Mouse (Mus musculus) T-helper 1 cell (primary cell): ENCODE results near the gene Ptpn14.

Source experiments
- in situ Hi-C: fragments of 300-600 bp; cut with MboI, MseI; formaldehyde crosslinking; loops from one replicate; pipeline ENCODE4 v1.15.1; 2025; ENCODE audit warnings: high pct_unique_total_duplicates

Gene Ptpn14

DNA sequence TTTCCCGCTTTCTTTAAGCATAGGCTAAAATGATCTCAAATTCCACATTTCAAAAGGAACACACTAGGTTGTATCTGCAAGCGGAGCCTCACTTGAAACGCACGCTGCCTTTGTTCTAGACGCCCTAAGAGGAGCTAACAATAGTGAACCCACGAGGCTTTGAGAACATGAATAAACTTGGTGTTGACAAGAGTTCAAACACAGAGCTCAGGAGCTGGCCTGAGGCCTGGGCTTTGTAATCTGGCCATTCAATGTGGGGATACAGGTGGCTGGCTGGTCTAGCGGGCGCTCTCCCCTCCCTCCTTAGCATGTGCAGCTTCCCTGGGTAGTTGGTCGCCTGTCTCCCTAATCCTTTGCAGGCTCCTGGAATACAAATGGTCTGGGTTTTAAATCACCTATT lies 169.8 kb downstream of the Ptpn14 start:
- in situ Hi-C loops: no loop called here

DNA sequence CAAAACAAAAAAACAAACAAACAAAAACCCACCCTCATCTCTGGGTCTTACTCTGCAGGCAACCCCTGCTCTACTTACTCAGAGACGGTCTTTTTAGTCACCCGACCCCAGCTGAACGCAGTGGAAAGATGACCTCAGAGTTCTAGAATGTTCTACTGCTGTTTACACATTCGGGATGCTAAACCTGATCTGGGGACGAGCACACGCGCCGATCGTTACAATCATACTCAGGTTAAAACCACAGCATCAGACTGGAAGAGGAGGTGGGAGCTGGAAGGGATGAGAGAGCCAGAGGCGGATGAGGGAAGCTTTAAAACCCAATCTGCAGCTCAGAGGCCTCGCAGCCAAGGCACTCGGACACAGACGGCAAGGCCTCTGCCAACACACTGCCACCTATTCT lies 170.6 kb downstream of the Ptpn14 start:
- in situ Hi-C loops: no loop called here

GRCm38 (mm10) chr1:189899526-189899925 lies 171.5 kb downstream of the Ptpn14 start:
- in situ Hi-C loops: no loop called here

GRCm38 (mm10) chr1:189902413-189902812 lies 174.3 kb downstream of the Ptpn14 start:
- in situ Hi-C loops: no loop called here

DNA sequence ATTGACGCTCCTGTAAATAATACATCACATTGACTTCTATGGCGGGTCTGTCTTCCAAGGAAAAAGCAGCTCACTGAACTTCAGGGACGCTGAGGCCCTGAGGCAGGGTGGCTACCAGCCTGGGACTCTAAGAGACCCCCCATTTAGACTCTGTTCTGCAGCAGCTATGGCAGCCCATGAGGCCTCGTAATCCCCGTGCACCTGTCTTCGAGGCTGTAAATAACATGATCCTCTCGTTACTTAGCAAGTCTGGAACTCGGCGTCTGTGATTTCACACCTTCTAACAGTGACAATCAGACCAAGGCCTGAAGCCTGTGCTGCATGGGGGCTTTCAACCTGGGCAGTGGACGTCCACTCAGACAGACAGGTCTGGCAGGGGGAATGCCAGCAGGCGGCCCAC lies 175.1 kb downstream of the Ptpn14 start:
- in situ Hi-C loops: no loop called here

DNA sequence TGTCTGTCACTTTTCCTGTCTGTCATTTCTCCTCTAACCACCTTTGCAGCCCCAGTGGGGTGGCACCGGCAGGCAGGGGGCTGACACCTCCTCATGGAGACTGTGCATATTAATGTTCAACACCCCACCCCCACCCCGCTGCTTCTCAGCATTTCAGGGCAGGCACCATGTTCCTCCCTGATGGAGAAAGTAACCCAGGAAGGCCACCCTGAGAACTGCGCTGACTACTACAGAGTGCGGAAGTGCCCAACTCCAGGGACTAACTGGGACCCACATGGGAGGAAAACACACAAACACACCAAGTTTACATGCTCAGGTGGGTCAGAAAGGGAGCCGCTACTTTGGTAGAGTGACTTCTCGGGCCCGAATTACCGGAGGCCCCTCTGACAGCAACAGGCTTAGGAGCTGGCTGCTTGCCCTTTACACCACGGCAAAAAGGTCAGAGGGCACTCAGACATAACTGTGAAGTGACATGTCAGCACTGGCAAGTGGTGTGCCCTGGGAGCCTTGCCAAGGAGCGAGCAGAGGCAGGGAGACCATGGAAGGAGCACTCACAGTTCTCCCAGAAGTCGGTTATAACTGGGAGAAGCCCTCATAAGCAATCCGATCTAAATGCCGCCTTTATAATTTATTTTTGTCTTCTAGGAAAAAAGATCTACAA lies 182.7 kb downstream of the Ptpn14 start:
- in situ Hi-C loops: no loop called here

- in situ Hi-C loops: no loop called here
These were observed 185.2 kb downstream of the Ptpn14 start for GRCm38 (mm10) chr1:189913093-189913760.

GRCm38 (mm10) chr1:189916422-189917125 lies 188.5 kb downstream of the Ptpn14 start:
- in situ Hi-C loops: no loop called here

GRCm38 (mm10) chr1:189917126-189917500 lies 189.0 kb downstream of the Ptpn14 start:
- in situ Hi-C loops: no loop called here

- in situ Hi-C loops: no loop called here
These were observed 191.7 kb downstream of the Ptpn14 start for GRCm38 (mm10) chr1:189919756-189920155.

DNA sequence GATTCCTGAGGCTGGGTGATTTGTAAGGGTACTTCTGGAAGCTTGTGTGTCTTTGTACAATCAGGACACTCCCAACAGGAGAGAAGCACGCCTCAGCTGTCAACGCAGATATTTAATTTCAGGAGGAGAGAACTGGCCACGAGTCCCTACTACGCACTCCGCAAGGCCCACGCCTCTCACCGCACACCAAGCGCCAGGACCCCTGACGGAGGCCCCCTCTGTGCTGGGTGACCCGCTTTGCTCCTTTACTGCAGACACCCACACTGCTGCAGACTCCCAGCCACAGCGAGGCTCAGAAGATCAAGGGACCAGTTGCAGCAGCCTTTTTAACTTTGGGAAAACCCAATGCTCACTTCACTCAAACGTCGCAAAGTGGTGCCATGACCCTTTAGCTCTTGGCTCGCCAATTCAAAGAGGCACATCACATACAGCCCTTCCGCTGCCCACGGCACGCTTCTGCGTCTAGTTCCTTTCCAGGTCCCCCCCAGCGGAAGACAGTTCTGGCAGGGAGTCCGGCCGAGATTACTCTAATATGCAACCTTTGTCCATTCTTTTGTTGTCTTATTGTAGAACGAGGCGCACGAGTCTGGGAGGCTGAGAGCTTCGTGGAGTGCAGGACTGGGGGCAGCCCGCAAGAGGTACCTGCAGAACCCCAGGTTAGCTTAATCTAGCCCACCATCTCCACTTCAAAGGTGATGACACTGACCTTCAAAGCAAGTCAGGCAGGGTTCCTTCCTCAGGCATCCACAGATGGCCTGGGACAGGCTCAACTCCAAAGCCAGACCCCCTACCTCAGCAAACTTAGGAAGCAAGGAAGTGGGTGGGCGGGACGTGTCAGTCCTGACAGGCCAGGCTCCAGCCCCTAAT lies 192.9 kb downstream of the Ptpn14 start:
- in situ Hi-C loops: no loop called here

- in situ Hi-C loops: no loop called here
These were observed 193.4 kb downstream of the Ptpn14 start for GRCm38 (mm10) chr1:189921568-189921817.

- in situ Hi-C loops: no loop called here
These were observed 193.9 kb downstream of the Ptpn14 start, which contains the start of gene Smyd2 for GRCm38 (mm10) chr1:189921818-189922592. Gene Smyd2 (minus strand): TSS chr1:189922363.

DNA sequence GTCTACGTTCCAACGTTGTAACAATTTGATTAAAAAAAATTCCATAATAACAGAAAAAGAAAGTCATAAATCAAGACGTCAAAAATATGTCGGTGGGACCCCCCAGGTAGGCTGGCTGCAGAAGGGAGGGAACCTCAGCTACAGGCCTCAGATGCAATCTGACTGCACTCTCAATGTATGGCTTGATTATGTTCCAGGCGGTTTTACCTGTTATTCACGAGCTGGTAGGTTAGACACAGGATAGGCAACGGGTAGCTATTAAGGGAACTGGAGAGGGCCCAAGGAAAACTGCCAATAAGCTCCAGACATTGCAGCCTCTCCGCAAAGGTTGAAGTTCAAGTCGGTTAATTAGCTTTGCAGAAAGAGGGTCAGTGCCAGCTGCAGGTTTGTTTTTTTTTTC lies 194.7 kb downstream of the Ptpn14 start:
- in situ Hi-C loops: no loop called here

DNA sequence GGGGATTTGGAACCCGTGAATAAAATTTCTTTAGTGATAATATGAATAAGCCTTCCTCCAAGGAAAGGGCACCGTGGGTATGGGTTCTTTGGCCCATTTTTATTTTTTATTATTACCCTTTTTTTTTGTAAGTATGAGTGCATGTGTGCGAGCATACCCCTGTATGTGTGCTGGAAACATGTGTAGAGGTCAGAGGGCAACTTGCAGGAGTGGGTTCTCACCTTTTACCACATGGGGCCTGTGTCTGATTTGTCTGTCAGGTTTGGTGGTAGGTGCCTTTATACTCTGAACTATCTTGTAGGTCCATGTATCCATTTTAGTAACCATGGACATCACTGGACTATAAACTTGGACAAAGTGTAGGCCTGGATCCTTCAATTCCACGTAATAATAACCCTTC lies 195.1 kb downstream of the Ptpn14 start:
- in situ Hi-C loops: no loop called here

- in situ Hi-C loops: no loop called here
These were observed 196.0 kb downstream of the Ptpn14 start for GRCm38 (mm10) chr1:189923871-189924568.

- in situ Hi-C loops: loop anchor here (25.0 kb wide), 1 partner anchor 914 kb away; the partner anchor contains the start of gene Kctd3
These were observed 198.2 kb downstream of the Ptpn14 start for GRCm38 (mm10) chr1:189926279-189926678.
